Mouse (Mus musculus) limb, embryonic 13.5 days (tissue): ENCODE measurements at regions not wholly inside any gene's neighbourhood (a gene's known extent, or its start where the extent isn't known, plus 50 kb on each side); places are given as distances from the start of the nearest gene placed in this dataset.

Experiments used
- ATAC-seq: fragments of 200-750 bp; cut with Nextera tagmentation; 2 replicates; pipeline ENCODE4 v1.8.0; 2017; ENCODE audit warnings: low read depth, moderate number of reproducible peaks, moderate TSS enrichment; ENCODE audit not compliant: low FRiP score
- H3K27ac ChIP-seq: fragments of 300-500 bp; sonication (generic); 2 replicates; pipeline ENCODE4 v1.5.1; 2015; ENCODE audit warnings: inconsistent platforms, mild to moderate bottlenecking, moderate library complexity
- H3K27me3 ChIP-seq: fragments of 300-500 bp; sonication (generic); 2 replicates; pipeline ENCODE4 v1.6.1; 2015; ENCODE audit warnings: mild to moderate bottlenecking, inconsistent platforms
- H3K36me3 ChIP-seq: fragments of 300-500 bp; sonication (generic); 2 replicates; pipeline ENCODE4 v1.6.1; 2015; ENCODE audit warnings: inconsistent platforms, mild to moderate bottlenecking, moderate library complexity
- H3K4me1 ChIP-seq: fragments of 300-500 bp; sonication (generic); 2 replicates; pipeline ENCODE4 v1.6.1; 2015; ENCODE audit warnings: inconsistent platforms
- H3K4me2 ChIP-seq: fragments of 300-500 bp; sonication (generic); replicated peaks from 2 replicates; pipeline ENCODE4 v1.6.1; 2015; ENCODE audit warnings: inconsistent platforms, mild to moderate bottlenecking, moderate library complexity
- H3K4me3 ChIP-seq: fragments of 300-500 bp; sonication (generic); 2 replicates; pipeline ENCODE4 v1.5.1; 2015; ENCODE audit warnings: moderate library complexity, mild to moderate bottlenecking, inconsistent platforms
- H3K9ac ChIP-seq: fragments of 300-500 bp; sonication (generic); 2 replicates; pipeline ENCODE4 v1.6.1; 2015; ENCODE audit warnings: mild to moderate bottlenecking, inconsistent platforms
- H3K9me3 ChIP-seq: fragments of 300-500 bp; sonication (generic); 2 replicates; pipeline ENCODE4 v1.6.1; 2016; ENCODE audit warnings: inconsistent platforms
- WGBS: fragments of 180-500 bp; shearing (Covaris S2); methylation state at CpG from one replicate; pipeline ENCODE4 v1.1.7; 2015; 5-methylcytosine and 5-hydroxymethylcytosine counted together

GRCm38 (mm10) chr2:48563636-48564035 lies 250.3 kb upstream of the Acvr2a start:
- no peak overlapping the region for H3K4me2 ChIP-seq
- WGBS = 62% methylated on average over 3 of the region's 3 CpGs
- H3K9me3 ChIP-seq = no peaks in the 10 kb centered on the region
- H3K27ac ChIP-seq = no peak overlapping the region
- H3K4me1 ChIP-seq = peaks cover 5% of the 10 kb centered on the region; the same call in 1 of the 2 replicates
- H3K36me3 ChIP-seq = no peaks in the 10 kb centered on the region
- H3K9ac ChIP-seq = no peak overlapping the region
- no peak for ATAC-seq
- H3K27me3 ChIP-seq = no peaks in the 10 kb centered on the region
- H3K4me3 ChIP-seq = no peak overlapping the region

- no peak overlapping the region for H3K27ac ChIP-seq
- no peaks in the 10 kb centered on the region for H3K9me3 ChIP-seq
- H3K36me3 ChIP-seq = no peaks in the 10 kb centered on the region
- no peak for ATAC-seq
- peaks cover 5% of the 10 kb centered on the region; the same call in 1 of the 2 replicates for H3K4me1 ChIP-seq
- H3K27me3 ChIP-seq = no peaks in the 10 kb centered on the region
- H3K9ac ChIP-seq = no peak overlapping the region
- 83% methylated on average over 4 of the region's 4 CpGs for WGBS
- no peak overlapping the region for H3K4me3 ChIP-seq
- H3K4me2 ChIP-seq = no peak overlapping the region
Measured at GRCm38 (mm10) chr2:48564170-48564569, 249.7 kb upstream of the Acvr2a start.

GRCm38 (mm10) chr2:48567871-48568270 lies 246.0 kb upstream of the Acvr2a start:
- H3K9me3 ChIP-seq = no peaks in the 10 kb centered on the region
- H3K9ac ChIP-seq = no peak overlapping the region
- H3K4me2 ChIP-seq = no peak overlapping the region
- no peak overlapping the region for H3K4me3 ChIP-seq
- no peak overlapping the region for H3K27ac ChIP-seq
- 35% methylated on average over 6 of the region's 6 CpGs for WGBS
- H3K36me3 ChIP-seq = no peaks in the 10 kb centered on the region
- peaks cover 5% of the 10 kb centered on the region; the same call in 1 of the 2 replicates for H3K4me1 ChIP-seq
- ATAC-seq = no peak
- no peaks in the 10 kb centered on the region for H3K27me3 ChIP-seq

- ATAC-seq = no peak
- no peaks in the 10 kb centered on the region for H3K27me3 ChIP-seq
- peaks cover 18% of the 10 kb centered on the region for H3K4me1 ChIP-seq
- no peaks in the 10 kb centered on the region for H3K9me3 ChIP-seq
- H3K4me3 ChIP-seq = no peak overlapping the region
- no peaks in the 10 kb centered on the region for H3K36me3 ChIP-seq
- 80% methylated on average over 7 of the region's 7 CpGs for WGBS
- no peak overlapping the region for H3K9ac ChIP-seq
- H3K27ac ChIP-seq = no peak overlapping the region
- H3K4me2 ChIP-seq = no peak overlapping the region
Measured at GRCm38 (mm10) chr2:48586162-48586830, 227.6 kb upstream of the Acvr2a start.

- Histone ChIP-seq H3K9ac (no peak overlapping the region), H3K27ac (no peak overlapping the region), H3K36me3 (no peaks in the 10 kb centered on the region), H3K4me1 (peaks cover 23% of the 10 kb centered on the region), H3K27me3 (no peaks in the 10 kb centered on the region), H3K4me2 (no peak overlapping the region), H3K9me3 (no peaks in the 10 kb centered on the region), H3K4me3 (no peak overlapping the region)
- WGBS = 67% methylated on average over 4 of the region's 4 CpGs
- no peak for ATAC-seq
Measured at GRCm38 (mm10) chr2:48586831-48587169, 227.1 kb upstream of the Acvr2a start.

- ATAC-seq = peak; percentile 64; the same call in 1 of the 2 replicates
- Histone ChIP-seq H3K27me3 (no peaks in the 10 kb centered on the region), H3K4me1 (peaks cover 25% of the 10 kb centered on the region), H3K9me3 (no peaks in the 10 kb centered on the region), H3K4me3 (no peak overlapping the region), H3K36me3 (no peaks in the 10 kb centered on the region), H3K9ac (no peak overlapping the region), H3K4me2 (no peak overlapping the region), H3K27ac (peak overlapping the region; percentile 61; the same call in 1 of the 2 replicates)
Measured at GRCm38 (mm10) chr2:48589709-48590108, 224.2 kb upstream of the Acvr2a start.

- H3K27ac ChIP-seq = no peak overlapping the region
- no peak overlapping the region for H3K9ac ChIP-seq
- H3K9me3 ChIP-seq = no peaks in the 10 kb centered on the region
- ATAC-seq = peak; percentile 58
- no peak overlapping the region for H3K4me3 ChIP-seq
- peaks cover 23% of the 10 kb centered on the region for H3K4me1 ChIP-seq
- no peak overlapping the region for H3K4me2 ChIP-seq
- H3K36me3 ChIP-seq = no peaks in the 10 kb centered on the region
- WGBS = 16% methylated on average over 5 of the region's 5 CpGs
- H3K27me3 ChIP-seq = no peaks in the 10 kb centered on the region
Measured at GRCm38 (mm10) chr2:48597793-48598583, 215.9 kb upstream of the Acvr2a start.

GRCm38 (mm10) chr2:48599367-48599766 lies 214.5 kb upstream of the Acvr2a start:
- WGBS = 80% methylated on average over 5 of the region's 5 CpGs
- no peak for ATAC-seq
- H3K4me1 ChIP-seq = peaks cover 23% of the 10 kb centered on the region
- no peak overlapping the region for H3K9ac ChIP-seq
- no peak overlapping the region for H3K4me2 ChIP-seq
- H3K4me3 ChIP-seq = no peak overlapping the region
- no peaks in the 10 kb centered on the region for H3K27me3 ChIP-seq
- H3K27ac ChIP-seq = no peak overlapping the region; the same call in 1 of the 2 replicates
- no peaks in the 10 kb centered on the region for H3K36me3 ChIP-seq
- H3K9me3 ChIP-seq = no peaks in the 10 kb centered on the region

GRCm38 (mm10) chr2:48601855-48602254 lies 212.1 kb upstream of the Acvr2a start:
- Histone ChIP-seq H3K4me2 (peak overlapping the region; percentile 29), H3K27ac (peak overlapping the region; percentile 73; the same call in 1 of the 2 replicates), H3K9ac (no peak overlapping the region), H3K27me3 (no peaks in the 10 kb centered on the region), H3K9me3 (no peaks in the 10 kb centered on the region), H3K4me1 (peaks cover 23% of the 10 kb centered on the region), H3K4me3 (no peak overlapping the region), H3K36me3 (no peaks in the 10 kb centered on the region)
- 11% methylated on average over 8 of the region's 8 CpGs for WGBS
- ATAC-seq = peak; percentile 86

GRCm38 (mm10) chr2:48609466-48609865 lies 204.4 kb upstream of the Acvr2a start:
- Histone ChIP-seq H3K27me3 (no peaks in the 10 kb centered on the region), H3K27ac (no peak overlapping the region), H3K36me3 (no peaks in the 10 kb centered on the region), H3K4me2 (no peak overlapping the region), H3K4me3 (no peak overlapping the region), H3K9me3 (no peaks in the 10 kb centered on the region), H3K4me1 (no peaks in the 10 kb centered on the region), H3K9ac (no peak overlapping the region)
- no peak for ATAC-seq
- 85% methylated on average over 3 of the region's 3 CpGs for WGBS

- peaks cover 4% of the 10 kb centered on the region for H3K4me1 ChIP-seq
- no peaks in the 10 kb centered on the region for H3K27me3 ChIP-seq
- no peak overlapping the region for H3K4me3 ChIP-seq
- no peak for ATAC-seq
- no peak overlapping the region for H3K4me2 ChIP-seq
- no peak overlapping the region for H3K27ac ChIP-seq
- 79% methylated on average over 3 of the region's 3 CpGs for WGBS
- H3K36me3 ChIP-seq = no peaks in the 10 kb centered on the region
- H3K9me3 ChIP-seq = no peaks in the 10 kb centered on the region
- H3K9ac ChIP-seq = no peak overlapping the region
Measured at GRCm38 (mm10) chr2:48612251-48612650, 201.7 kb upstream of the Acvr2a start.

GRCm38 (mm10) chr2:48617141-48617699 lies 196.7 kb upstream of the Acvr2a start:
- no peak for ATAC-seq
- Histone ChIP-seq H3K4me2 (no peak overlapping the region), H3K9me3 (no peaks in the 10 kb centered on the region), H3K9ac (no peak overlapping the region), H3K27ac (no peak overlapping the region), H3K4me3 (no peak overlapping the region), H3K4me1 (peaks cover 7% of the 10 kb centered on the region), H3K27me3 (no peaks in the 10 kb centered on the region), H3K36me3 (no peaks in the 10 kb centered on the region)
- 23% methylated on average over 3 of the region's 3 CpGs for WGBS
